15 mouse cellular contexts compared by ENCODE assay signal in genomic region chr2:46521147-46521965, GRCm38 (mm10).
A peak's percentile ranks its signal among the peaks of the same experiment; 100 is the strongest.
DNase-seq lines count a peak whose midpoint lies in the region; ATAC-seq lines count a peak whose summit lies in the region.
"Had no signal": no experiment of that assay in that cellular context is flagged by ENCODE, and none has a peak within 500 bp of the region (broad histone marks: within the 10 kb centered on the region; RNA-seq: fewer than 3 reads in every experiment).

No protein-coding gene starts in this region.

- H3K9ac ChIP-seq in kidney, embryonic 16.5 days (replicated peaks; ENCODE audit: low read length) = no peak overlapping the region
- H3K9ac ChIP-seq: liver, embryonic 12.5 days had no signal

- H3K9me3 ChIP-seq in kidney, embryonic 16.5 days (ENCODE audit: low read length) = no peaks in the 10 kb centered on the region
- H3K9me3 ChIP-seq: liver, embryonic 12.5 days; megakaryocyte, embryonic 14.5 days had no signal

- H3K4me1 ChIP-seq in kidney, embryonic 16.5 days (ENCODE audit: insufficient read depth, low read length) = peaks cover 10% of the 10 kb centered on the region; the same call in 1 of the 2 replicates
- H3K4me1 ChIP-seq: liver, embryonic 12.5 days had no signal

- H3K27me3 ChIP-seq in kidney, embryonic 16.5 days (ENCODE audit: insufficient read depth, low read length) = no peaks in the 10 kb centered on the region
- H3K27me3 ChIP-seq: liver, embryonic 12.5 days; megakaryocyte, embryonic 14.5 days had no signal

- 47% methylated on average over 5 of the region's 5 CpGs for WGBS in kidney, embryonic 16.5 days

- H3K4me2 ChIP-seq in kidney, embryonic 16.5 days (replicated peaks; ENCODE audit: low read depth, low read length) = no peak overlapping the region
- H3K4me2 ChIP-seq: liver, embryonic 12.5 days had no signal

- no peaks in the 10 kb centered on the region for H3K36me3 ChIP-seq in kidney, embryonic 16.5 days (ENCODE audit: insufficient read depth, low read length)
- H3K36me3 ChIP-seq: liver, embryonic 12.5 days had no signal

- no peak overlapping the region for H3K27ac ChIP-seq in kidney, embryonic 16.5 days (ENCODE audit: low read length)
- H3K27ac ChIP-seq: layer of hippocampus, adult 2 months; liver, embryonic 12.5 days had no signal

- ATAC-seq in kidney, embryonic 16.5 days (ENCODE audit: low FRiP score, low TSS enrichment) = peak; percentile 35; the same call in 1 of the 2 replicates
- ATAC-seq in inflammation-experienced regulatory T-cells, adult 6 months = no peak
- ATAC-seq: liver, embryonic 12.5 days had no signal

- H3K4me3 ChIP-seq in kidney, embryonic 16.5 days (ENCODE audit: low read length) = no peak overlapping the region
- H3K4me3 ChIP-seq: layer of hippocampus, adult 2 months; liver, embryonic 12.5 days; megakaryocyte, embryonic 14.5 days; myocyte had no signal

- DNase-seq in gastrocnemius, adult 18-20 months (ENCODE audit: low spot score) = peak; percentile 4
- no peak for DNase-seq in gastrocnemius, postnatal 36 days
- DNase-seq in kidney, adult 8-10 months = no peak
- DNase-seq in Muller cell, postnatal 12 days (ENCODE audit: inconsistent ontology term) = peak; percentile 35
- peak; percentile 21 for DNase-seq in heart, postnatal 4 days
- no peak for DNase-seq in layer of hippocampus, adult 18-20 months (ENCODE audit: low spot score in 2 of 2)
- DNase-seq: B cell, adult 2 months; cerebellum, postnatal 14 days; thymus, postnatal 25 days had no signal

- intact Hi-C loops in gastrocnemius, postnatal 36 days (cut with DNase I) = no loop called here

Comparison
In these comparisons a context has a peak if more than half of its experiments do, and no peak if none do; other contexts are left out.
1. DNase-seq: peak in gastrocnemius, adult 18-20 months (single experiment), Muller cell, postnatal 12 days (single experiment) and heart, postnatal 4 days (single experiment); none in gastrocnemius, postnatal 36 days (0 of 2), kidney, adult 8-10 months (0 of 2) and layer of hippocampus, adult 18-20 months (0 of 2).